Mouse (Mus musculus): ENCODE measurements around the gene Mcpt2. TPM values are rescaled to one million over a fixed set of nuclear protein-coding genes. Genes with fewer than 3 reads are reported as not detected.

Mcpt2 gene
- polyA plus RNA-seq, 2 experiments: 0.74 to 0.83 TPM

- Histone ChIP-seq H3K4me2 (replicated peaks; ENCODE audit: low read depth, low read length, severe bottlenecking) (no peak overlapping the region), H3K27me3 (ENCODE audit: control insufficient read depth, insufficient read depth, low read length) (no peaks in the 10 kb centered on the region), H3K36me3 (ENCODE audit: control insufficient read depth, insufficient read depth, low read length) (no peaks in the 10 kb centered on the region), H3K9me3 (ENCODE audit: control insufficient read depth, low read length) (no peaks in the 10 kb centered on the region), H3K27ac (replicated peaks; ENCODE audit: low read depth, low read length) (no peak overlapping the region), H3K4me3 (replicated peaks; ENCODE audit: low read length) (no peak overlapping the region), H3K9ac (ENCODE audit: low read depth, low read length, severe bottlenecking) (no peak overlapping the region), H3K4me1 (ENCODE audit: control insufficient read depth, insufficient read depth, low read length) (no peaks in the 10 kb centered on the region)
- WGBS: 75% methylated on average over 3 of the region's 3 CpGs
- DNase-seq (ENCODE audit: low spot score): no peak
- no peak for TF ChIP-seq POLR2A (IDR thresholded peaks at IDR 0.05; ENCODE audit: borderline replicate concordance, extremely low read depth, insufficient read depth, insufficient read length)
- no peak for ATAC-seq (ENCODE audit: low FRiP score, low read depth)
These were observed 44.9 kb downstream of the Mcpt2 start for GRCm38 (mm10) chr14:56086711-56087110.

DNA sequence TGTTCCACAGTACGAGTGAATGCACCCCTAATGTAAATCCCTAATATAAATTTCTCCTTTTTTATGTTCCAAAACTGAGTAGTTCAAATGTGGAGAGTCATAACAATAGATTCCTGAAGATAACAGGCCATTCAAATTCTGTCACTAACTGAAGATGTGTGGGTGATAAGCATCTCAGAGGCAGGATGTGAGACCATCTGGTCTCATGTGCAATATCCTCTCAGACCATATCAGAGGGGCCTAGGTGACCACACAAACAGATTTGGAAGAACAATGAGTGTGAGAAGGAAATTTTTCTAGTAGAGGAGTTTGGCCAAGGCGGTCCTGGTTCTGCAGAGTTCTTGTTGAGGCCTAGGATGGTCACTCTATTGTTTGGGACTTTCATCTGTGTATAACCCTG lies 51.5 kb downstream of the Mcpt2 start:
- WGBS: 73% methylated on average over 2 of the region's 2 CpGs
- no peak for TF ChIP-seq POLR2A (IDR thresholded peaks at IDR 0.05; ENCODE audit: borderline replicate concordance, extremely low read depth, insufficient read depth, insufficient read length)
- no peak for DNase-seq (ENCODE audit: low spot score)

More for the DNA sequence above, 51.5 kb downstream of the Mcpt2 start:
- Histone ChIP-seq H3K4me1 (ENCODE audit: control insufficient read depth, insufficient read depth, low read length) (no peaks in the 10 kb centered on the region), H3K27me3 (ENCODE audit: control insufficient read depth, insufficient read depth, low read length) (no peaks in the 10 kb centered on the region), H3K9me3 (ENCODE audit: control insufficient read depth, low read length) (no peaks in the 10 kb centered on the region), H3K27ac (replicated peaks; ENCODE audit: low read depth, low read length) (no peak overlapping the region), H3K4me2 (replicated peaks; ENCODE audit: low read depth, low read length, severe bottlenecking) (no peak overlapping the region), H3K36me3 (ENCODE audit: control insufficient read depth, insufficient read depth, low read length) (no peaks in the 10 kb centered on the region), H3K9ac (ENCODE audit: low read depth, low read length, severe bottlenecking) (no peak overlapping the region), H3K4me3 (replicated peaks; ENCODE audit: low read length) (no peak overlapping the region)
- ATAC-seq (ENCODE audit: low FRiP score, low read depth): no peak

Small RNAs within 50 kb of the gene (microRNA-seq; reads per million reads assigned to microRNA genes)
- gene Mir6949: not detected

Other genes starting within 250 kb of the Mcpt2 start
- gene Nfatc4, start 218.9 kb upstream of the Mcpt2 start, polyA plus RNA-seq (2012; rRNA removed): 171 and 233 TPM in 2 replicates
- 83.5 and 114 TPM in 2 replicates for gene Nfatc4, start 218.9 kb upstream of the Mcpt2 start, polyA plus RNA-seq (2014; fragmentation: Nextera tagmentation; extraction: Ambion mirVana)
- gene Nynrin, start 188.0 kb upstream of the Mcpt2 start, polyA plus RNA-seq (2012; rRNA removed): 41.0 and 49.5 TPM in 2 replicates
- 20.6 and 23.6 TPM in 2 replicates for gene Nynrin, start 188.0 kb upstream of the Mcpt2 start, polyA plus RNA-seq (2014; fragmentation: Nextera tagmentation; extraction: Ambion mirVana)
- gene Cbln3, start 157.6 kb upstream of the Mcpt2 start, polyA plus RNA-seq (2012; rRNA removed): 1.0 and 1.3 TPM in 2 replicates
- gene Cbln3, start 157.6 kb upstream of the Mcpt2 start, polyA plus RNA-seq (2014; fragmentation: Nextera tagmentation; extraction: Ambion mirVana): 0.25 and 0.54 TPM in 2 replicates
- 28.3 and 29.5 TPM in 2 replicates for gene Khnyn, start 157.1 kb upstream of the Mcpt2 start, polyA plus RNA-seq (2012; rRNA removed)
- gene Khnyn, start 157.1 kb upstream of the Mcpt2 start, polyA plus RNA-seq (2014; fragmentation: Nextera tagmentation; extraction: Ambion mirVana): 10.2 and 12.2 TPM in 2 replicates
- gene Sdr39u1, start 141.7 kb upstream of the Mcpt2 start, polyA plus RNA-seq (2012; rRNA removed): 80.2 and 84.4 TPM in 2 replicates
- 81.0 and 91.6 TPM in 2 replicates for gene Sdr39u1, start 141.7 kb upstream of the Mcpt2 start, polyA plus RNA-seq (2014; fragmentation: Nextera tagmentation; extraction: Ambion mirVana)
- gene Cma1, start 97.4 kb upstream of the Mcpt2 start, polyA plus RNA-seq (2012; rRNA removed): 65.4 and 75.4 TPM in 2 replicates
- gene Cma1, start 97.4 kb upstream of the Mcpt2 start, polyA plus RNA-seq (2014; fragmentation: Nextera tagmentation; extraction: Ambion mirVana): 127 and 211 TPM in 2 replicates
- gene Cma2, start 91.1 kb upstream of the Mcpt2 start, polyA plus RNA-seq (2012; rRNA removed): 0.39 TPM in 1 of 2 replicates, not detected in the other
- 0.23 and 0.50 TPM in 2 replicates for gene Cma2, start 91.1 kb upstream of the Mcpt2 start, polyA plus RNA-seq (2014; fragmentation: Nextera tagmentation; extraction: Ambion mirVana)
- 0.48 and 0.49 TPM in 2 replicates for gene Mcpt1, start 24.1 kb upstream of the Mcpt2 start, polyA plus RNA-seq (2012; rRNA removed)
- 0.19 and 0.37 TPM in 2 replicates for gene Mcpt1, start 24.1 kb upstream of the Mcpt2 start, polyA plus RNA-seq (2014; fragmentation: Nextera tagmentation; extraction: Ambion mirVana)
- not detected in 2 replicates for gene Mcpt9, start 11.5 kb upstream of the Mcpt2 start, polyA plus RNA-seq (2012; rRNA removed)
- gene Mcpt9, start 11.5 kb upstream of the Mcpt2 start, polyA plus RNA-seq (2014; fragmentation: Nextera tagmentation; extraction: Ambion mirVana): not detected in 2 replicates
- 2.0 and 2.4 TPM in 2 replicates for gene Mcpt4, start 20.3 kb downstream of the Mcpt2 start, polyA plus RNA-seq (2012; rRNA removed)
- 1.3 and 2.4 TPM in 2 replicates for gene Mcpt4, start 20.3 kb downstream of the Mcpt2 start, polyA plus RNA-seq (2014; fragmentation: Nextera tagmentation; extraction: Ambion mirVana)
- gene Mcpt8, start 43.2 kb downstream of the Mcpt2 start, polyA plus RNA-seq (2012; rRNA removed): 0.78 and 1.5 TPM in 2 replicates
- gene Mcpt8, start 43.2 kb downstream of the Mcpt2 start, polyA plus RNA-seq (2014; fragmentation: Nextera tagmentation; extraction: Ambion mirVana): 1.8 and 3.1 TPM in 2 replicates
- 0.23 and 0.30 TPM in 2 replicates for gene Ctsg, start 60.5 kb downstream of the Mcpt2 start, polyA plus RNA-seq (2012; rRNA removed)
- 0.28 and 0.39 TPM in 2 replicates for gene Ctsg, start 60.5 kb downstream of the Mcpt2 start, polyA plus RNA-seq (2014; fragmentation: Nextera tagmentation; extraction: Ambion mirVana)
- 0.09 and 0.20 TPM in 2 replicates for gene Gzme, start 78.6 kb downstream of the Mcpt2 start, polyA plus RNA-seq (2012; rRNA removed)
- gene Gzme, start 78.6 kb downstream of the Mcpt2 start, polyA plus RNA-seq (2014; fragmentation: Nextera tagmentation; extraction: Ambion mirVana): 0.28 TPM in 1 of 2 replicates, not detected in the other
- gene Gzmd, start 90.6 kb downstream of the Mcpt2 start, polyA plus RNA-seq (2012; rRNA removed): 0.09 and 0.41 TPM in 2 replicates
- gene Gzmd, start 90.6 kb downstream of the Mcpt2 start, polyA plus RNA-seq (2014; fragmentation: Nextera tagmentation; extraction: Ambion mirVana): not detected in 2 replicates
- gene Gzmg, start 117.5 kb downstream of the Mcpt2 start, polyA plus RNA-seq (2012; rRNA removed): 0.14 and 0.28 TPM in 2 replicates
- not detected in 2 replicates for gene Gzmg, start 117.5 kb downstream of the Mcpt2 start, polyA plus RNA-seq (2014; fragmentation: Nextera tagmentation; extraction: Ambion mirVana)
- not detected in 2 replicates for gene Gzmn, start 132.6 kb downstream of the Mcpt2 start, polyA plus RNA-seq (2012; rRNA removed)
- gene Gzmn, start 132.6 kb downstream of the Mcpt2 start, polyA plus RNA-seq (2014; fragmentation: Nextera tagmentation; extraction: Ambion mirVana): not detected in 2 replicates
- gene Gzmf, start 169.4 kb downstream of the Mcpt2 start, polyA plus RNA-seq (2012; rRNA removed): 0.15 and 0.23 TPM in 2 replicates
- not detected in 2 replicates for gene Gzmf, start 169.4 kb downstream of the Mcpt2 start, polyA plus RNA-seq (2014; fragmentation: Nextera tagmentation; extraction: Ambion mirVana)
- gene Gzmc, start 192.6 kb downstream of the Mcpt2 start, polyA plus RNA-seq (2012; rRNA removed): not detected in 2 replicates
- gene Gzmc, start 192.6 kb downstream of the Mcpt2 start, polyA plus RNA-seq (2014; fragmentation: Nextera tagmentation; extraction: Ambion mirVana): 0.23 TPM in 1 of 2 replicates, not detected in the other
- 0.80 and 1.1 TPM in 2 replicates for gene Gzmb, start 220.2 kb downstream of the Mcpt2 start, polyA plus RNA-seq (2012; rRNA removed)
- 0.55 and 1.8 TPM in 2 replicates for gene Gzmb, start 220.2 kb downstream of the Mcpt2 start, polyA plus RNA-seq (2014; fragmentation: Nextera tagmentation; extraction: Ambion mirVana)